Mouse (Mus musculus): ENCODE data around the gene Mrps18a.

DNA sequence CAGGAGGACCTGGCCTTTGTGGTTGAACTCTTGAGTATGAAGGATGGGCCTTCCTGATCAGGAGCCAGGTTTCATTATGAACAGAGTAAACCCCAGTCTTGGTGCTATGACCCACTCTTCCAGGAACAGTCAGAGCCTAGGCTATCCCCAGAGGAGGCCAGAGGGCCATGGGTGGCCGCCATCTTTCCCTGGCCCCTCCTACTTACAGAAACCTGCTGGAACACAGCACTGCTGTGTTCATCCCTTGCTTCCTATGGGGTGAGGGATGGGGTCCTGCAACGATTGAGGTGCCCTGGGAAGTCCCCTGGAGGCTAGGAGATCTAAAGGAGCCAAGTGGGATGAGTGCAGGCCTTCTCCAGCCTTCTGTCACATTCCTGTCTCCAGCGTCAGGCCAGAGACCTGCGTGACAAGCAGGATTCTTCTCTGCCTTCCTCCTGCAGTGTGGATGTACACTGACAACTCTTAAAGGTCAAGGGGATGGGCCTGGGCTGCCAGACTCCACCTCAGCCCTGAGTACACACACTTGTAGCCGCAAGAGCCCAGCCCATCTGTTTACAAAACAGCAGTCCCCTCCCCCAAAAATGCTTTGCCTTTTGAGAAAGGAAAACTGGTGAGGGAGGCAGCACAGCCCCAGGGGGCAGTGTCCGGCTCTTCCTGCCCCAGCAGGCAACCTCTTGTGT lies 17.2 kb downstream of the Mrps18a start:
- TF ChIP-seq CTCF (IDR thresholded peaks at IDR 0.05; ENCODE audit: insufficient read depth, low read depth, low read length): no peak
- no peak for TF ChIP-seq POLR2A (IDR thresholded peaks at IDR 0.05; ENCODE audit: insufficient read depth, low read depth, low read length)
